Mouse (Mus musculus) cerebellum, postnatal 4 days (tissue): ENCODE data around the gene Ptgr1.

Experiments
- DNase-seq, 2 experiments: peaks; one replicate each; pipeline ENCODE4 v3.0.0; 2022; ENCODE audit warnings: low spot score in 2 of 2, mixed read lengths in 1 of 2

The Ptgr1 gene

DNA sequence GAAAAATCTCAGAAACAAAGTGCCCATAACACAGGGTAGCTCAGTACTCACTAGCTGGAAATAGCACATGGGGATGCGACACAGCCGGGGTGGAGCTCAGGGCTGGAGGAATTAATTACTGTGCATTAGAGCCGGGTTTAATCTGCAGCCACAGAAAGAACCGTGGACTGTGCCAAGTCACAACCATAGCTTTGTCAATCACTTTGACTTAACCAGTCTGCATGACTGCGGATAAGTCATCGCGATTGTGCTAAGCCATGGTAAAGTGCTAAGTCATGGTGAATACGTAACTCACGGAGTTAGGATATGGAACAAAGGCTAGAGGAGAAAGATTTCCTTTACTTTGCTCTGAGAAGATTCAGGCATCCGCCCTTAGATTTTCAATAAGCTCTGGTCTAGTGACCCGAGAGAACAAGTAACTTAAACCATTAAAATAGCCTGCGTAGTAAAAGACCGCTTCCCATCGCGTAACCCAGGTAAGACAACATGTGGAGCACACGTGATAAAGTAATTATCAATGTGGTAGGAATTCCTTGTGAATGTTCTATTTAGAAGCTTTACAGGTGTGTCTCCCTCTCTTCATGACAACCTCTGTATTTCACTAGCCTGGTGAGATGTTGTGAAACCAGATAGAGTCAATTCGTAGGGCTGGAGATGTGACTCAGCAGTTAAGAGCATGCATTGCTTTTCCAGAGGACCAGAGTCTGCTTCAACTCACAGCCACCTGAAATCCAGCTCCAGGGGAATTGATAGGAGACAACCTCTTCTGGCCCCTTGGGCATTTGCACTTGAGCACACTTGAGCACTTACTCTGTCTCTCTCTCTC is 3.9 kb upstream of the Ptgr1 start:
- DNase-seq, result no peak

DNA sequence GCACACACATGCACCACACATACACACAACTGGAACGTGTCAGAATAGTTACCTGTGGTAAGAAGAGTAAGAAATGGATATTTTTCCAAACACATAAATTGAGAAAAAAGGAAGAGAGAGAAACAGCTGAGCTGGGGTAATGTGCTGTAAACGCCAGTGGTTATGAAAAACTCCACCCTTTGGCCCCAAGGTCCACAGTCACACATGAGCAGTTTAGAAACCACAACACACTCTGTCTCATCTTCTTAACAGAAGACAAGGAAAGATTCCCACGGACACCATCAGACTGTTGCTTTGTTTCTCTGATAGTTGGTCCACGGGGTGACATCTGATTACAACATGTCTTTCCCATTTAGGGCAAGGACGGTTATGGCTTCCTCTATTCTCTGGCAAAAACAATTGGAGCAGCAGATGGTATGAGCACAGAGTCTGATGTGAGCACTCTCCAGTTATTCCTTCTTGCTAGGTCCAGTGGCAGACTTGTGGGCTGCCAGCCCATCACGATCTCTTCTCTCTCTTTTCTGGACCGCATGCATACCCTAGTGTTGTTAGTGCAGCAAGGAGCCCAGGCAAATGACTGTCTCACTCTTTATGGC is 2.5 kb upstream of the Ptgr1 start:
- DNase-seq, result no peak

- peak; percentile 69 to 79 for DNase-seq
These were observed 1.7 kb downstream of the Ptgr1 start for GRCm38 (mm10) chr4:58985157-58985648.

DNA sequence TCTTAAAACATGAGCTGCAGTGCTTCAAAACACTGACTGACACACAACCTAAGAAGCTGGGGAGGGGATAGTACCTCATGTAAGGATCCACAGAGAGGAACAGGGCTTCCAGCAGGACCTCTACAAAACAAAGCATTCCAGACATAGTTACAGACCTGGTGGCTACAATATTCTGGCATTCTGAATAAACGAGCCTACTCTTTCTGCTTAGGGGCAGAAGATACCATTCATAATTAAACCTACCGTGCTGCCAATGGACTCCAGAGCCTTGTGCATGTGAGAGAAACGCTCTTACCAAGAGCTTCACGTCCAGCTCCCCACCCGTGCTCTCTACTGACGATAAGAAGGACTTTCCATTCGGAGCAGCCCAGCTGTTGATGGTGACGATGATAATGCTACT is 4.1 kb downstream of the Ptgr1 start:
- no peak for DNase-seq

GRCm38 (mm10) chr4:58981421-58981820 is 5.5 kb downstream of the Ptgr1 start:
- DNase-seq, result no peak

DNA sequence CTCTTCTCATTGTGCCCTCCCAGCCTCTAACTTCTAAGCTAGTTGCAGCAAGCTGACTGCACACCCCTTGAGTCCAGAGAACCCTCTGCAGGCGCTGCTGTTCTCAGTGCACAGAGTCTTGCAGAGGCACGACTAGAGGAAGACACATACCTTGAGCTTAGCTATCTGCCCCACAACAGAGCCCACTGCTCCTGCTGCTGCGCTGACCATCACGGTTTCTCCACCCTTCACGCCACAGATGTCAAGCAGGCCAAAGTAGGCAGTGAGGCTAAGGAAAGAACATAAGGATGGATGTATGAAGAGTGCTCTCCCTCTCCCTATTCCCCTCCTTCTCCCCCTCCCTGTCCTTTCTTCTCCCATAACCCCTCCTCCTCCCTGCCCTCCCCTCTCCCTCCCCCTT is 11.2 kb downstream of the Ptgr1 start:
- no peak for DNase-seq

DNA sequence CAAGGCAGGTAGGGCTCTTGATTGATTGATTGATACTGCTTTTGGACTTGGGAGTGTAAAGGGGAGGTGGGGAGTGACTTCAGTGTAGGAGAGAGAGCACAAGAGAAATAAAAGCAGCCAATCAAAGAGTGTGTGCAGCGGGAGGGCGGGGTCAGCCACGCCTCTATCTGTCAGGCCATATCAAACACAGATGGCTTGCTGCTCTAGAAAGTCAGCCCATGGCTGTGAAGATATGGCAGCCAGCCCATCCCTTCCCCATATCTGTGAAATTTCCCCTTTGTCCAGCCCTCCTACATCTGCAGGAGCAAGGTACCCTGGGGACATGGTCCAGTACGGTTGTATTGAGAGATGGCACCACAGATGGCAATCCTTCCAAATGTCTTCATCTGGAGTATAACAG is 16.2 kb downstream of the Ptgr1 start:
- DNase-seq, result no peak

- DNase-seq, result no peak
These were observed 21.8 kb downstream of the Ptgr1 start for GRCm38 (mm10) chr4:58965136-58965535.

- DNase-seq, result no peak
These were observed 23.6 kb downstream of the Ptgr1 start for GRCm38 (mm10) chr4:58963271-58963670.

DNA sequence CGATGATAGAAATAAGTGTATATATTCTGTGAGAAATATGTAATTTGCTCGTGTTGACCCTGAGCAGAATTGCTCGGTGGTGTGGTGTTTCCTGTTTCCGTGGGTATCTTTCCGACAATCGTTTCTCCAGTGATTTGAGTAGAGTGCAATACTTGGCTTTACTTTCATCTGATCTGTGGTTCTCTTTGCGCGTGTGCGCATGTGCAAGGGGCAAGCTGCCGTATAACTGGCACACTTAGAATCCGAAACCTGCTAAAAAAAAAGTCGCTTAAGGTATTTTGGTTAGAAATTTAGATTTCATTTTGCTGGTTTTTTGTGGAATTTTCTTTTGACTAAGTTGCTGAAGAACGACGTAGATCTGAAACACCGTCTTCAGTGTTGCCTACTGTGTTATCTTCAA is 25.2 kb downstream of the Ptgr1 start:
- no peak for DNase-seq

DNA sequence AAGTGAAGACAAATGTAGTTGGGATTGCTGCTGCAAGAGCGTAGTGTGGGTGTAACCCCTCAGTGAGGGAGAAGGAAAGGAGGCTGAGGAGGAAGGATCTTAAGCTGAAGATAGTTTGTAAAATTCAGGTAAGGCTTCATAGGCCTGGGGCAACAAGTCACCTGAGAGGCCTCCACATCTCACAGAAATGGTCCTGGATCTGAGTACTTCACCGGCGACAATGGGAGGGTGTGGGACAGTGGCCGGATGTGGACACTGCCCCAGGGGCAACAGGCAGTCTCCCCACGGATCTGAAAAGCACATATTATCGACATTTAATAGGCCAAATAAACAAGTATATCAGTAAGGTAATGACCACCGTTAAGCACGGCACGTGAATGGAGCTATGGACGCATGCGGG is 34.3 kb downstream of the Ptgr1 start:
- DNase-seq, result no peak

- no peak for DNase-seq
These were observed 38.5 kb downstream of the Ptgr1 start for GRCm38 (mm10) chr4:58948391-58948790.

DNA sequence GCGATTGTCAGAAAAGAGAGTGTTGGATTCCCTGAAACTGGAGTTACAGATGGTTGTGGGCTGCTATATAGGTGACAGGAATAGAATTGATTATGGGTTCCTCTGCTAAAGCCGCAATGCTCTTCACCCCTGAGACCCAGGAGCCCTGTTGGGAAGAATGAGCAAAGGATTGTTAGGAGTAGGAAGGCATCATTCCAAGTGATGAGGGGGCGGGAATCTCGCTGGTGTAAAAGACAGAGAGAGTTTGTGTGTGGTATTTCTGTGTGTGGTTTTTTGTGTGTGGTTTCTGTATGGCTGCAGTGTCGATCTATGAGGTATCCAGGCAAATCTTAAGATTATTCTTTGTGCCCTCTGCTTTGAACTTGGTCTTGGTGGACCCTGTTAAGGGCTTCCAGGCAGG is 42.2 kb downstream of the Ptgr1 start:
- DNase-seq, result no peak

DNA sequence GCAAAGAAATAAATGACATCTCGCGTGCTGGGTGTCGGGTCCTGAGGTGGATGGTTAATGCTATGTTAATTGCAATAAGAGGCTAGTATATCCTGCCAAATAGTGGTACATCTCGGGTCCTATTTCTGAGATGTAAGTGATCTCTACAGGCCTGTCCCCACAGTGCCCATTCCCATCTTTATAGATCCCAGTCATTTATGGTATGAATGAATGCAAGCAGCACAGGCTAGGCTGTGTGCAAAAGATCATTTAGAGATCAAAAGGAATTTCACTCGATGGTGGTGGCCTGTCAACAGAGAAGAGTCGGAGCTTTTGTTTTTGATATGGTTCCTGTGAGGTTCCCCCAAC is 42.7 kb downstream of the Ptgr1 start:
- DNase-seq, result no peak

GRCm38 (mm10) chr4:58943420-58944205 is 43.3 kb downstream of the Ptgr1 start, which contains the start of gene Zkscan16:
TSS of gene Zkscan16 (plus strand) at chr4:58943628.
- DNase-seq, result peak; percentile 89 to 93

- DNase-seq, result no peak
These were observed 44.0 kb downstream of the Ptgr1 start for GRCm38 (mm10) chr4:58942942-58943341.

GRCm38 (mm10) chr4:58941638-58942037 is 45.3 kb downstream of the Ptgr1 start:
- DNase-seq, result no peak

DNA sequence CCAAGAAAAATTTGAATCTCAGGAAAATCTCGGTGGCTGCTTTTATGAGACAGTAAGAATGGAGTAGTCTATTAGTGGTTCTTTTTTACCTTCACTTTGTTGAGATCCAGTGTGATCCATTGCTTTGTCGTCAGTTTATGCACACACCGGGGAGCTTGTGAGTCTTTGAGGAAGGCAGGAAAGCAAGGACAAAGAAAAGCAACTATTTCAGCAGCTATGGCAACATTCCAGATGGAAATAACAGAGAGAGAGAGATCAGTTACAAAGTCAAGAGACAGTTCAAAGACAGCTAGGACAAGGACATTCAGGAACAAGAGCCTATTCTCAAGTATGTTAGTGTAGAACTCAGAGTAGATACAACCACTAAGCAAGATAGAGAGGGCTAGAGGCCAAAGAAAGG is 51.1 kb downstream of the Ptgr1 start:
- no peak for DNase-seq

DNA sequence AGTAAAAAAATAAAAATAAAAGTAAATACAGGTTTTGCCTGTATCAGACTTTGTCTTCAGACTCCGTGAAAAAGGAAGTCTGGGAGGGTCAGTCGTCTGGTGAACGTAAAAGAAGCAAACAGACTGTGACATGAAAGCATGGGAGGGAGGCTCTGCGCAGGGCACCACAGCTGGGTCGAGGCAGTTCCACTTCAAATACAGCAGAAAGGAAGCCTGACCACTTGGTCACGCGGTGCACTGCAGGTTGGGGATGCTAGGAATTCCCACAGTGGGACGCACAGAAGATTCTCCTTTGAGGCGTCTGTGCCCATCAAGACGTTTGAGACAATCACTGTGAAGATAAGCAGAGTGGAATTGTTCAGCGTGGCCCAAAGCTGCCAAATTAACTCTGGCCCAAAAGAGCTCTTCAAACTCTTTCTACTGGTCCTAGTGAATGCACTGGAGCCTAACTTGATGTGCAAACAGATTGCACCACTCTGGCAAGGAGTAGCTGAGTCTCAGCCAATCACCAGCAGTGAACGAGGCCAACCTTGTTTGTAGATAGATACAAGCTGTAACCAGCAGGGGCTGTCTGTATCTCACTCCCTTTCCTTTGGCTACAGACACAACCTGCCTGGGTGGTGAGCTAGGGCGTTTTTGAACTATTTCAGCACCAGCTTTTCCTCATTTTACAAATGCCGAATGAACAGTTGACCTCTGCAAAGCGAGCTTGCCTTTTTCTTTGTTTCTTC is 52.0 kb downstream of the Ptgr1 start:
- DNase-seq, result peak in 1 of 2 experiments; percentile 33

- DNase-seq, result no peak
These were observed 52.6 kb downstream of the Ptgr1 start for GRCm38 (mm10) chr4:58934308-58934707.

DNA sequence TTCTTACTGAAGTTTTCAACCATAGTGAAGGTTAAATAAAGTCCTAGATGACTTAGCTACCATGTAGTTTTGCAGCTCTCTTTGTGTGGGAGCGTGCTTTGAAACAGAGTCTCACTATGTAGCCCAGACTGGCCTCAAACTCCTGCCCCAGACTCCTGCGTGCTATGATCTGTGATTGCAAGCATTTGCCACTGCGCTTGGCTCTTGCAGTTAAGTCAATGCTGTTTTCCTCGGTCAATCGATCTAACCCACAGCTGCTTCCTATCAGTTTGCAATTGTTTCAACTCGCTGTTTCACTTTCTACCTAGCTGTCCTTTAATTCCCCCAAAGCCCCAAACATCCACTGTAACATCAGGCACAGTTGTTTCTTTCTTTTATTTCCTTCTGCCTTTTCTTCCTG is 54.4 kb downstream of the Ptgr1 start:
- no peak for DNase-seq

DNA sequence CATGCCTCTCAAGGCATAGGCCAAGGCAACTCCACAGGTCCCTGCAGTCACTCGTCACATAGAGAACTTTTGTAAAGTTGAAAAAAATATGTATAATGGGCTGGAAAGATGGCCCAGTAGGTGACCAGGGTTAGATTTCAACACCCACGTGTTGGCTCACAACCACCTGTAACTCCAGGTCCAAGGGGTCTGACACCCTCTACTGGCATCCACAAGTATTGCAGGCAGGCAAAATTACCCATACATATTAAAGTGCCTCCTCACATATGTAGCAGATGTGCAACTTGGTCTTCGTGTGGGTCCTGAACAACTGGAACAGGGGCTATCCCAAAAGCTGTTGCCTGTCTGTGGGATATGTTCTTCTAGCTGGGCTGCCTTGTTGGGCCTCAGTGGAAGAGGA is 59.3 kb downstream of the Ptgr1 start:
- no peak for DNase-seq
